Mouse (Mus musculus): ENCODE measurements around the gene Arsg. TPM values are rescaled to one million over a fixed set of nuclear protein-coding genes. Genes with fewer than 3 reads are reported as not detected.
A peak's percentile ranks its signal among the peaks of the same experiment; 100 is the strongest.

Gene Arsg
- polyA plus RNA-seq, 1 experiment from 2014 or later: 3.2 TPM

- Histone ChIP-seq H3K4me3 (ENCODE audit: low read depth, low read length) (no peak overlapping the region), H3K36me3 (ENCODE audit: control insufficient read depth, insufficient read depth, low read length) (peaks cover 11% of the 10 kb centered on the region; the same call in 1 of the 2 replicates), H3K27me3 (ENCODE audit: control insufficient read depth, insufficient read depth, low read length) (no peaks in the 10 kb centered on the region), H3K27ac (replicated peaks) (no peak overlapping the region), H3K4me2 (replicated peaks; ENCODE audit: low read depth) (no peak overlapping the region), H3K9ac (ENCODE audit: low read length) (no peak overlapping the region), H3K4me1 (replicated peaks; ENCODE audit: control insufficient read depth, insufficient read depth) (no peaks in the 10 kb centered on the region), H3K9me3 (ENCODE audit: control insufficient read depth, low read length) (no peaks in the 10 kb centered on the region)
- DNase-seq (ENCODE audit: low spot score) (no peak), ATAC-seq (ENCODE audit: low FRiP score, low TSS enrichment) (no peak)
- WGBS: 75% methylated on average over 14 of the region's 14 CpGs
- TF ChIP-seq CTCF (IDR thresholded peaks at IDR 0.05; ENCODE audit: low read depth) (peak; percentile 22; the same call in 1 of the 2 replicates), EP300 (optimal IDR thresholded peaks at IDR 0.05) (no peak)
Observed at GRCm38 (mm10) chr11:109583986-109584385, 110.8 kb downstream of the Arsg start.

GRCm38 (mm10) chr11:109584843-109585713 is 111.9 kb downstream of the Arsg start:
- Histone ChIP-seq H3K27me3 (ENCODE audit: control insufficient read depth, insufficient read depth, low read length) (no peaks in the 10 kb centered on the region), H3K4me2 (replicated peaks; ENCODE audit: low read depth) (no peak overlapping the region), H3K9me3 (ENCODE audit: control insufficient read depth, low read length) (no peaks in the 10 kb centered on the region), H3K36me3 (ENCODE audit: control insufficient read depth, insufficient read depth, low read length) (peaks cover 11% of the 10 kb centered on the region; the same call in 1 of the 2 replicates), H3K4me1 (replicated peaks; ENCODE audit: control insufficient read depth, insufficient read depth) (no peaks in the 10 kb centered on the region), H3K9ac (ENCODE audit: low read length) (no peak overlapping the region), H3K27ac (replicated peaks) (no peak overlapping the region), H3K4me3 (ENCODE audit: low read depth, low read length) (no peak overlapping the region)
- ATAC-seq (ENCODE audit: low FRiP score, low TSS enrichment): peak; percentile 31
- peak; percentile 77 for DNase-seq (ENCODE audit: low spot score)
- TF ChIP-seq EP300 (optimal IDR thresholded peaks at IDR 0.05) (no peak), CTCF (IDR thresholded peaks at IDR 0.05; ENCODE audit: low read depth) (peak; percentile 98)
- 45% methylated on average over 11 of the region's 11 CpGs for WGBS

GRCm38 (mm10) chr11:109586424-109586823 is 113.2 kb downstream of the Arsg start:
- no peak overlapping the region for H3K27ac ChIP-seq (replicated peaks)
- no peak for ATAC-seq (ENCODE audit: low FRiP score, low TSS enrichment)
- peaks cover 11% of the 10 kb centered on the region; the same call in 1 of the 2 replicates for H3K36me3 ChIP-seq (ENCODE audit: control insufficient read depth, insufficient read depth, low read length)
- H3K4me1 ChIP-seq (replicated peaks; ENCODE audit: control insufficient read depth, insufficient read depth): no peaks in the 10 kb centered on the region
- no peaks in the 10 kb centered on the region for H3K9me3 ChIP-seq (ENCODE audit: control insufficient read depth, low read length)
- no peaks in the 10 kb centered on the region for H3K27me3 ChIP-seq (ENCODE audit: control insufficient read depth, insufficient read depth, low read length)
- no peak overlapping the region for H3K9ac ChIP-seq (ENCODE audit: low read length)
- no peak overlapping the region for H3K4me3 ChIP-seq (ENCODE audit: low read depth, low read length)
- H3K4me2 ChIP-seq (replicated peaks; ENCODE audit: low read depth): no peak overlapping the region
- 64% methylated on average over 2 of the region's 2 CpGs for WGBS
- no peak for TF ChIP-seq CTCF (IDR thresholded peaks at IDR 0.05; ENCODE audit: low read depth)
- no peak for DNase-seq (ENCODE audit: low spot score)

- Histone ChIP-seq H3K4me1 (replicated peaks; ENCODE audit: control insufficient read depth, insufficient read depth) (no peaks in the 10 kb centered on the region), H3K27me3 (ENCODE audit: control insufficient read depth, insufficient read depth, low read length) (no peaks in the 10 kb centered on the region), H3K9me3 (ENCODE audit: control insufficient read depth, low read length) (no peaks in the 10 kb centered on the region), H3K9ac (ENCODE audit: low read length) (no peak overlapping the region), H3K36me3 (ENCODE audit: control insufficient read depth, insufficient read depth, low read length) (peaks cover 6% of the 10 kb centered on the region; the same call in 1 of the 2 replicates), H3K27ac (replicated peaks) (peak overlapping the region; percentile 75), H3K4me3 (ENCODE audit: low read depth, low read length) (no peak overlapping the region), H3K4me2 (replicated peaks; ENCODE audit: low read depth) (no peak overlapping the region)
- DNase-seq (ENCODE audit: low spot score) (peak; percentile 49), ATAC-seq (ENCODE audit: low FRiP score, low TSS enrichment) (no peak)
- 46% methylated on average over 13 of the region's 13 CpGs for WGBS
- TF ChIP-seq CTCF (IDR thresholded peaks at IDR 0.05; ENCODE audit: low read depth) (no peak), EP300 (optimal IDR thresholded peaks at IDR 0.05) (no peak)
Observed at GRCm38 (mm10) chr11:109587019-109587418, 113.8 kb downstream of the Arsg start.

GRCm38 (mm10) chr11:109587638-109588374 is 114.6 kb downstream of the Arsg start:
- no peak for TF ChIP-seq EP300 (optimal IDR thresholded peaks at IDR 0.05)
- TF ChIP-seq CTCF (IDR thresholded peaks at IDR 0.05; ENCODE audit: low read depth): no peak
- DNase-seq (ENCODE audit: low spot score): peak; percentile 88
- Histone ChIP-seq H3K4me3 (ENCODE audit: low read depth, low read length) (no peak overlapping the region), H3K27ac (replicated peaks) (peak overlapping the region; percentile 75), H3K27me3 (ENCODE audit: control insufficient read depth, insufficient read depth, low read length) (no peaks in the 10 kb centered on the region), H3K4me1 (replicated peaks; ENCODE audit: control insufficient read depth, insufficient read depth) (no peaks in the 10 kb centered on the region), H3K36me3 (ENCODE audit: control insufficient read depth, insufficient read depth, low read length) (peaks cover 6% of the 10 kb centered on the region; the same call in 1 of the 2 replicates), H3K9ac (ENCODE audit: low read length) (no peak overlapping the region), H3K4me2 (replicated peaks; ENCODE audit: low read depth) (no peak overlapping the region), H3K9me3 (ENCODE audit: control insufficient read depth, low read length) (no peaks in the 10 kb centered on the region)
- WGBS: 33% methylated on average over 15 of the region's 15 CpGs
- ATAC-seq (ENCODE audit: low FRiP score, low TSS enrichment): peak; percentile 91
